Mouse (Mus musculus) heart, adult 11 months (tissue): Measurements from ENCODE around the gene Itga2.

Experiments used
- DNase-seq: peaks from one replicate; pipeline ENCODE4 v3.0.0; 2022

Gene Itga2

DNA sequence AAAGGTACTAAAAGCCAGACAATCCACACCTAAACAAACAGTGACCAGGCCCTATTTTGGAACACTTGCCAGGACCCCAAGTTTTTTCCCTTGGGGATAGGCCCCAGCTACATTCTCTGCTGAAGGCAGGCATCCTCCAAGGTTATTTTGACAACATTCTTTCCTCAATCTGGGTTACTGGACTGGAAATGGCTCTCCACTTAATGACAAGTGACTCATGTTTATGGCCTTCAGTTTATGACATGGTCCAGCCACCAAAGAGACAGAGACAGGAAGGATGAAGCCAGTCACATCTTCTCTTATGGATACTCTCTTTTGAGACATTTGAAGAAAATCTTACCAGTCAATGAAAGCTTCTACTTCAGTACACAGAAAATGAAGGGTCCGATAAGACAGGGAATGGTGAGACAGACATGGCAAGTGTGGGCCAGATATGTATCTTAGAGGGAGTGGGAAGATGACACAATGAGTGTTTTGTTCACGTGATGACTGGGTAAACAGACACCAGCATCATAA, 55.8 kb downstream of the Itga2 start:
- DNase-seq = no peak

- no peak for DNase-seq
Observed at GRCm38 (mm10) chr13:114874738-114875137, 57.2 kb downstream of the Itga2 start.

- DNase-seq = no peak
Observed at GRCm38 (mm10) chr13:114857525-114857924, 74.4 kb downstream of the Itga2 start.

DNA sequence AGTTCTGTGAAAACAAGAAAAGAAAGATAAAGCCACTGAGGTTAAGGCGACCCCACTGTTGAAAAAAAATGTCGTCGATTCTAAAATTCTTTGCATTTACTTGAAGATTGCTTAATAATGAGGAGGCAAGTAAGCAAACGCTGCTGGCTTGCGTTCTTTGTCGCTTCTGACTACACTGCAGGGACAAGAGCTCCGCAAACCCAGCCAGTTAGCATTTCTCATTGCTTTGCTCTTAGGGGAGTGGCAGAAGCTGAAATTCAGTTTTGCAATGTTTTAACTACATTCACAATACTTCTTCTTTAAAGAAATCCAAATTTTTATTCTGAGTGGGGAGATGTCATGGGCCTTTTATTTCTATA, 75.7 kb downstream of the Itga2 start:
- DNase-seq = no peak

GRCm38 (mm10) chr13:114855573-114856268, 76.2 kb downstream of the Itga2 start:
- DNase-seq = peak; percentile 96

- no peak for DNase-seq
Observed at GRCm38 (mm10) chr13:114854428-114854827, 77.5 kb downstream of the Itga2 start.

- DNase-seq = no peak
Observed at GRCm38 (mm10) chr13:114854023-114854422, 77.9 kb downstream of the Itga2 start.

GRCm38 (mm10) chr13:114853152-114853551, 78.7 kb downstream of the Itga2 start:
- no peak for DNase-seq

DNA sequence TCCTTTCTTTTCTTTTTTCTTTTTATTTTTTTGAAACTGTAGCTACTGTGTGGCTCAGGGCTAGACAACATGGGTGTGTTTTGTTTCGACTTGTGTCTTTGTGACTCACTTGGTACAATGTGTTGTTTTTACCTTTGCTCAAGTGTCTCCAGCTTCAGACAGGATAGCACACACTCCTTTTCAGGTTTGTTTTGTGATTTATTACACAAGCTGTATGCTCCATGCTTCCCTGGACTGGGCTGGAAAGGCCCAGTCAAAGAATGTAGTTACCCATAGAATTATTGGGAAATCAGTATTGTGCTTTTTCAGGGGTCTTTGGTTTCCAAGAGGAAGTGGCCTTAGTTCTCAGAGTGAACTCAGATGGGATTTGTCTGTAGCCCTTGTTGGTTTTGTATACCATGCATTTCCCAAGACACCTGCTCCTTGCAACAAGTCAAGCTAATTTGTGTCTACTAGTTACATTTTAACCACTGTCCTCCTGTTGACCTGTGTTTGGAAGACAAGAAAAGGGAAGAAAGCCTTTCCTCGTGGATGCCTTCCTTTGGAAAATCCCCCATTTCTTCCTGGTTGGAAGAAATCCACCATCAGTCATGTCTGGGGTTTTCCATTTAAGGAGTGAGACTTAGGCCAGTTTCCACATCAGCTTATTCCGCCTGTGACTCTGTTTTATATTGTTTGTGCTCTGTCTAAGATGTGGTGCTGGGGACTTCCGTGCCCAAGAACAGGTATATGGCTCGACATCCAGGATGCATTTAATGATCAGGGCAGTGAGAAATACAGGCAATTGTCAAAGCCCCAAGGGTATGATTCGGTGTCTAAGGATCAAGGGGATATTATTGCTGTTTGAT, 79.4 kb downstream of the Itga2 start:
- DNase-seq = no peak

DNA sequence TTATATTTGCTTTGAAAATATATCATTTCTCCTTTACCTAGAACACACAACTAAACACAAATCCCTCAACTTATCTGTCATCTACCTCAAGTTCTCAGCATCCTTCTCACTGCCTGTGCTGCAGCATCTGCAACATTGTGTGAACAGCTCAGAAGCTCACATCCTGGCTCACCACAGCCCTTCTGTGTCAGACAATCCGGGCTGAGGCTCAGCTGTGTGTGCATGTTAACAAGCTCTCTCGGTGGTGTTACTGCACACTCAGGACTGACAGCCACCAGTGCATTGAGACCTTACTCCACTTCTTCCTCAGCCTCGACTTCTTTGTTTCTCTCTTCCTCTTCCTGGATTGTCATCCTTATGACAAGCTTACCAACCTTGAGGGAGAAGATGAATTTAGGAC, 83.0 kb downstream of the Itga2 start:
- no peak for DNase-seq

DNA sequence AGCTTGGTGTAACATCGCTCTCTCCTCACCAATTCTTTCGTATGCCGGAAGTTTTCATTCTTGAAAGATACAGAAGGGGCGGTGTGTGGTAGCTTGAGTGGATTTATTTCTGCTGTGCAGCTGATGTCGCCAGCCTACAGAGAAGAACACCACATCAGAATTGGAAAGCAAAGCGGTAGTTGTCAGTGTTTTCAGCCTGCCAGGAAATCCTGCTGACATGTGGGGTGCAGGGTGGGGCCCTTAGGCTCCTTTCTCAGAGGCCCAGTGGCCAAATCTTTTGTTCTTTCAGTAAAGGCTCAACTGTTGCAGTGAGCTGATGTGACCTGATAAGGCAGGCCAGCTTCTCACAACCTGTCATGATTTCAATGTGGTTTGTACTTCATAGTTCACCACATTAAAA, 86.1 kb downstream of the Itga2 start:
- peak; percentile 91 for DNase-seq

DNA sequence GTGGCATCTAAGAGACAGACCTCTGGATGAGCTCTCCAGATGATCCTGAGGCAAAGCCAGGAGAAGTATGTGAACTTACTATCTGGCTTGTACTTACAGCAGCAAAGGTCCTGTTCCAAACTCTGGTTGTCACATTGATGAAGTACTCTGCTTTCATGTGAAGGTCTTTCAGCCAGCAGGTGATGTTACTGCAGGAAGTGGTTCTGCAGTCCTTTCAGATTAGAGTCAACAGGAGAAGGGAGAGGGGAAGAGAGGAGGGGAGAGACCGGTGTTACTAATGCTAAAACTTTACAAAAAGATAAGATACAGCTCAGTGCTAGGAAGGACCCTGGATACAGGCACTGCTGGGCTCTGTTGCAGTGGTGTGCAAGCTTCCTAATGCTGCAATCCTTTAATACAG, 88.6 kb downstream of the Itga2 start:
- no peak for DNase-seq

- no peak for DNase-seq
Observed at GRCm38 (mm10) chr13:114840545-114840944, 91.4 kb downstream of the Itga2 start.

GRCm38 (mm10) chr13:114839098-114839497, 92.8 kb downstream of the Itga2 start:
- DNase-seq = no peak

GRCm38 (mm10) chr13:114838535-114838990, 93.3 kb downstream of the Itga2 start:
- DNase-seq = peak; percentile 96

DNA sequence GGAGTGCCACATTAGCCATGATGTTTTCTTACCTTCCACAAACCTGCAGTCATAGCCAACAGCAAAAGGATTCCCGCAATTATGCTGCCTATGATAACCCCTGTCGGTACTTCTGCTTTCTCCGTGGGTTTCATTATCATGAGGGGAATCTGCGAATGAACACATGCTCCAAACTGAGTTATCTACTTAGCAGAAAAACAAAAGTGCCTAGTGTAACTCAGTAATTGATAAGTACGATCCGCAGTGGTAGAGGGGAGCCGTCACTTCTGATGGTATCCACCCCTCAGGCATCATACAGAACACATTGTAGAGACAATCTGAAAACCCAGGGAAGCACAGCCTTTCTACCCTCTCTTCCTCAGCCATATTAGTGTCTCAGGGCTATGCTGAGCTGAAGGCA, 94.8 kb downstream of the Itga2 start:
- no peak for DNase-seq

GRCm38 (mm10) chr13:114834580-114834979, 97.3 kb downstream of the Itga2 start:
- peak; percentile 92 for DNase-seq

DNA sequence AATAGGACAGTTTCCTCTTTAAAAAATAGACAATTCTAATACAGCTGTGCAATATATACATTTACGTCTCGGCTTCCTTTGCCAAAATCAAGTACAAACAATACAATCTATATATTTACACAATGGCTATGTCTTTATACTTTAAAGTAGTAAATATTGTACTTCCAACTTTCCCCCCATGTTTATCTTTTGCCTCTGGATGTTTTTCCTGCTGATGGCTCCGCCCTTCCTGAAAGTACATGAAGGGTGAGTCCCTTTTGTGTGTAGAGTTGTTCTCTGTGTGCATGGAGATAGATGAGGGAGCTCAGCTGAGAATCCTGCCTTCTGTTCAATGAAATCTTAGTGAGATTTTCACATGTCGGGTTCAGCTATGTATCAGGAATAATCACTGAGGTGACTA, 98.5 kb downstream of the Itga2 start:
- no peak for DNase-seq

GRCm38 (mm10) chr13:114832761-114833160, 99.1 kb downstream of the Itga2 start:
- no peak for DNase-seq

DNA sequence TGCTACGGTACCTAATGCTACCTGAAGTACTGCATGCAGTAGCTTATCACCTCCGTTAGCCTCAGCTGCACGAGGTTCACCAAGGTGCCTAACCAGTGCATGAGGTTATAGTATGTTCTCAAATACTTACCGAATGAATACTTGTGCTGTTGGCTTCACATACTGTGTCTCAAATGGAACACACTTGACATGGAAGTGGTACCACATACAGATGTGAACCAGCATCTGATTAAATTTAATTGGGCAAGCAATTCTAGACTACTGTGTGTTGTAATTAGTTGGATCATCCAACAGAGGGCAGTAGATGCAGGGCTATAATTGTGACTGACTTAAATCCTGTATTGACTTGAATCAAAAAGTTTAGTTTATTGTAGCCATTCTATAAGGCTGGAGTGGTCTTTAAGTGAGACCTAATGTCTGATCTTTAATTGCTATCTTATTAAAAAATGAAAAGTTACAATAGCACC, 100.5 kb downstream of the Itga2 start:
- no peak for DNase-seq

- peak; percentile 44 for DNase-seq
Observed at GRCm38 (mm10) chr13:114825377-114825855, 106.5 kb downstream of the Itga2 start.

DNA sequence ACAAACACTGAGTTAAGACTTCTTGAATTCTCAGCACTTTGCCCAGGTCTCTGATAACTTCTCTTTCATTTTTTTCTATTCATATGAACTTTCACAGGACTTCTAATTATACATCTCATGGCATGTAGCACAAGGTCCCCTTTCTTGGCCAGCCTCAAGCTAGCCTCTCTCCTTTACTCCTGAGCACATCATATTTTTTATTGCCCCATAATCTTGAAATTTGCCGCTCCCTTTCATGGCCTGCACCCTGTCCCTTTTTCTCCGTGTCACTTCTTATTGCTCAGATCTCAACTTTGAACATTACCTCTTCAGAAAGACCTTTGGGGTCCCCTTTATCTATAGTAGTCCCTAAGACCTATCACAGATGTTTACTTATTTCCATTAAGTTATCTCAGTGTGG, 109.0 kb downstream of the Itga2 start:
- DNase-seq = no peak

GRCm38 (mm10) chr13:114818513-114818912, 113.4 kb downstream of the Itga2 start:
- DNase-seq = no peak
